Mouse (Mus musculus) spleen, adult 2 months (tissue): ENCODE results near the gene Fam241a.

Experiments
- CTCF ChIP-seq: fragments of 200-500 bp; IDR thresholded peaks from 2 replicates; pipeline ENCODE4 v1.5.1; 2011; ENCODE audit warnings: mild to moderate bottlenecking, inconsistent platforms; ENCODE audit not compliant: insufficient read depth, insufficient read length, insufficient replicate concordance; ENCODE audit errors: extremely low read depth
- POLR2A ChIP-seq: fragments of 200-500 bp; IDR thresholded peaks from 2 replicates; pipeline ENCODE4 v1.6.1; 2011; ENCODE audit warnings: low read depth, low read length, inconsistent platforms

GRCm38 (mm10) chr3:127834040-127834439 is 62.1 kb downstream of the Fam241a start:
- TF ChIP-seq CTCF (no peak), POLR2A (no peak)
